Mouse (Mus musculus) activated CD4-positive, CD25-positive, alpha-beta regulatory T cell, adult 9 weeks (primary cell): ENCODE measurements around the gene Zfp420. TPM values are rescaled to one million over a fixed set of nuclear protein-coding genes. Genes with fewer than 3 reads are reported as not detected.

ENCODE experiments used
- polyA plus RNA-seq: library from polyadenylated mRNA; unstranded; fragments of 100-300 nt; shearing (Covaris generic); gene quantifications from one replicate; pipeline ENCODE4 v1.2.1, GENCODE M21; 2017

Zfp420 gene
- 13.5 TPM for polyA plus RNA-seq

DNA sequence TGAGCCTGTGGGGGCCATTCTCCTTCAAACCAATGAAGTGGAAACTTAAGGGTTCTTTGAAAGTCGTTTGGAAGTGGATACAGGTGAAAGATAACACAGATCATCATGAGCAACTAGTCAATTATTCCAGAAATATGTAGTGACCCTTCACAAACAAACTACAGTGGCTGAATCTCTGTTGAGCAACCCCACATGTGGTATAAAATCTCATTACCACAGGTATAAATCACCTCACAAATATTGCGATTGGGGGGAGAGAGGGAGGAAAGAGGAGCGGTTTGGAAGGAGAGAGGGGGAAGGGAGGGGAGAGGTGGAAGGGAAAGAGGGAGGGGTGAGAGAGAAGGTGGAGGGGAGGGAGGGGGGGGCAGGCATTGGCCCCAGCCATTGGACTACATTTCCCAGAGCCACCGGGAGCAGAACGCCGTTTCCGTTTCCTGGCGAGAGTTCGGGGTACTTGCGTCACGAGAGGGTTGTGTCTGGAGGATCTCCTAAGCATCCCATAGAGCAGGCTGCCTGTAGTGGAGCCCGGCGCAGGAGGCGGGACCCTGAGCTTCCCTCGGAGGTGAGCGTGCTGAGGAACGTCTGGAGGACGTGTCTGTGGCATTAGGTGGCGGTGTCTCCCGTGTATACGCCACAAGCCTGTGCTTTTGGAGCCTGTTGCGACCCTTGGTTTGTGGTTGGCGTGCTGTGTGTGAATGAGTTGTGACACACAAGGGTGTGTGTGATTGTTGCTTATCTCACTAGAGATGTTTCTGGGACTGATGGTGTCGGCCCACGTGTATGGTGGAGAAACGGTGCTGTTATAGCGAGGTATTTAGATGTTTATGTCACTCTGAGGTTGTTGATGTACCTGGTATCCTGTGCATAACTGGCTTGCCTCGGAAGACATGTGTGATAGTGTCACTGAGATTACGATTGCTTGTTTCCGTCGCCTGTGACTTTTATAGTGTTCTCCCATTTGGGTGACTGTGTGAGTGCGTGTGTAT lies at the start of gene Zfp420:
TSS of gene Zfp420 (plus strand) at position 448 of the 986 bp plus-strand sequence.

DNA sequence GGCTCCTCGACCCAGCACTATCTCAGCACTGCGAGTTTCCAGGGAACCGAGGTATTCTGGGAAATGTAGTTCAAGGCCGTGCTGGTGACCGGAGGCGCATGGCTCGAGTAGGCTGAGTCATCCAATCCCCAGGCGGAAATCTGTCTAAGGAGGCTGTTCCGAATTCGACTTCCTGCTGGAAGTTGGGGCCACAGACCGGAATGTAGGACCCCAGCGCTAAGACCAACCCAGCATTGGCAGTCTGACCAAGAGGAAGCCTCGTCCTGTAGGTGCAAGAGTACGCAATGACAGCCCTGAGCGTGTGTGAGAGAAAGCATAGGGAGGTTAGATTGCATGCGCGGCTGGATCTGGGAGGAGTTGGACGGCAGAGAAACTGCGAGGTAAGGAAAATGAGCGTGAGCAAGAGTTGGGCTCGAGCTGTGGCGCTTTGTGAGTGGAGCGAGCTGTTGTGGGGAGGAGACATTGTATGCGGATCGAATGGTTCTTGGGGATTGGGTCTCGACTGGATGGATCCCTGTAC lies 43.8 kb upstream of the Zfp420 start, which contains the start of gene Zfp790:
TSS of gene Zfp790 (plus strand) at position 205 of the 520 bp plus-strand sequence.

DNA sequence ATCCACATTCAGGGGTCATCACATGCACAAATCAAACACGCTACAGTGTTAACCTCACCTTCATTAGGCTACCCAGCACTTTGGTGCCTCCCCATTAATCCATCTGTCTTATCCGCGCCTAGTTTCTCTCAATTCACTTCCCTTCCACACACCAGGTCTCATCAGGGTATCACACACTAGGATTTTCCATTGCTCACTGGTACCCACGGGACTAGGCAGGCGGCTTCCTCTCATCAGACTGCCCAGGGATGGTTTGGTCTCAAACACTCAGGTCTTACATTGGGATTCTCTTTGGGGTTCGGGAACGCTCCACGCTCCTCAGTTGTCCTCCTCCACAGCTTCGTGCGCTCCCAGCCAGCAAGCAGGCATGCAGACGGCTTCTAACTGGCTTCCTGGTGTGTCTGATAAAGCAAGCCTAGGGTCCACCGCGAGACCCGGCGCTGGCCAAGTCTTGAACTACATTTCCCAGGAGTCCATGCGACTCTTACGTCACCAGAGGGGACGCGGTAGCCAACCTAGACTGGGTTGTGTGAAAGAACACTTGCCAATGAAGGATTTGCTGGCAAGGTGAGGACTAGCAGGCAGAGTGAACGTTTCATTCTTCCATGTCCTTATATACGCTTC lies 6.4 kb upstream of the Zfp420 start, which contains the start of gene Zfp940:
TSS of gene Zfp940 (minus strand) at position 451 of the 624 bp plus-strand sequence.

DNA sequence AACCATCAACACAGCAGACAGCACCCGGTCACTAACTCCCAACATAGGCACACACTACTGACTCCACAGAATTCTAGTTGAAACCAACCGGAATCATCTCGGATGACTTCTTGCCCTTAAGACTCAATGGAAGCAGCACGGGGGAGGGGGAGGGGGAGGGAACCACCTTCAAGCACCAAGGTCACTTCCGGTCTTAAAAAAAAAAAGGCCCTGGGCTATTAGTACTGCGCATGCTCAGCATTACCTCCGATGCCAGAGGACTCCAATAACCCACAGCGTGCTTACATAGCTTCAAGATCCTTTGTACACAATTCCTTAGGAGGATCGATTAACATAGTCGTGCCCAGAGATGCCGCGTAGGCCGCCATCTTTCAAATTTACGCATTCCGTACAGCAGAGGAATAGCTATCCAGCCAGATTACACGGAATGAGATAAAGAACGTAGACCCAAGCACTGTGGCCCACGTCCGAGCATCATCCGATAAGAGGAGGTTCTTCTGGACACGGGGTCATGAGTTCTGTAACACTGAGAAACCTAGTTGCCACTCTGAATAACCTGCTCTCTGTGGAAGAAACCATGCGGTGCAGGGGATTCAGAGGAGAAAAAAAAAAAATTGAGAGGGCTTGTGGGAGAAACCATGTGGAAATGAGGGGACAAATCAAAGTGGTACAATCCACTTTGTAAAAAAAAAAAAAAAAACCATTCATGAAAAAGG lies 46.3 kb downstream of the Zfp420 start, which contains the start of gene Zfp27:
TSS of gene Zfp27 (minus strand) at position 607 of the 716 bp plus-strand sequence.

DNA sequence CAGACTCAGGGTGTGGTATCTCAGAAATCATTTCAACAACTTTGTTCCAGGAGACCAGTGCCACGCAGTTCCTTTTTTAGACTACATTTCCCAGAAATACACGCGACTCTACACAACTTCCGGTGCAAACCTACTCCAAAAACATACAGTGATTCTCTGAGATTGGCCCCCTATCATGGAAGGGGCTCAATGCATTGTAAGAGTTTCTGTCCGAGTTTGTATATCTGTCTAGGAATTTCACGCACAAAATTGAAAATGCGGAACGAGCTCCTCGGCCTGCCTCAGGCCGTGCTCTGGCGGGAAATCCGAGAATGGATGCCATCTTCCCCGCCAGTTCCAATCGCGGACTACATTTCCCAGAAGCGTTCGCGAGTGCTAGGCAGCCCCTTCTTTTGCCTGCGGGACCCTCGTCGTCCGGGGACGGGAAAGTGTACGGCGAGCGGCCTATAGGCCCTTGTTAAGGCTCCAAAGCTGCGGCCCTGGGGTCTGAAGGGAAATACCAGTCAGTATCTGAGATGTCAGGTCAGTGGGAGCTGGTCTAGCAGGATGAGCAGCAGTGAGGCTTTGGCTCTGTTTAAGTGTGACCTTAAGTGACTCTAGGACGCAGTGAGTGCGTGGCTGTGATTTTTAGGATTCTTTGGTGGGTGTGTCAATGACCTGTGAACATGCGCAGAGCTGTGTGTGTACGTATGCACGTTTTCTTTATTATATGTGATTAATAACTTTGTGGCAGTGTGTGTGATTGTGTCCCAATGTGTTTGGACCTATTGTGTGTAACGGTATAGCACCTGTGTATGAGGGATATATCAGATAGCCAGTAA lies 48.6 kb downstream of the Zfp420 start, which contains the start of gene Zfp383:
TSS of gene Zfp383 (plus strand) at position 94 of the 821 bp plus-strand sequence.

Other genes with a start within 250 kb of the Zfp420 start
- gene Catsperg2, start 132.9 kb upstream of the Zfp420 start, polyA plus RNA-seq = not detected
- gene Zfp84, start 91.4 kb upstream of the Zfp420 start, polyA plus RNA-seq = 24.1 TPM
- 0.16 TPM for gene Zfp30, start 76.0 kb upstream of the Zfp420 start, polyA plus RNA-seq
- 25.7 TPM for gene Zfp790, start 43.9 kb upstream of the Zfp420 start, polyA plus RNA-seq
- 5.5 TPM for gene Zfp940, start 6.3 kb upstream of the Zfp420 start, polyA plus RNA-seq
- gene Zfp27, start 46.6 kb downstream of the Zfp420 start, polyA plus RNA-seq = 5.6 TPM
- 1.1 TPM for gene Zfp383, start 48.2 kb downstream of the Zfp420 start, polyA plus RNA-seq
- gene Zfp74, start 94.1 kb downstream of the Zfp420 start, polyA plus RNA-seq = 7.1 TPM
- gene Zfp568, start 124.0 kb downstream of the Zfp420 start, polyA plus RNA-seq = 5.6 TPM
- gene Zfp14, start 191.4 kb downstream of the Zfp420 start, polyA plus RNA-seq = 6.8 TPM
- 10.5 TPM for gene Zfp82, start 212.9 kb downstream of the Zfp420 start, polyA plus RNA-seq
- 3.0 TPM for gene Gm26920, start 230.4 kb downstream of the Zfp420 start, polyA plus RNA-seq
- gene Zfp566, start 230.5 kb downstream of the Zfp420 start, polyA plus RNA-seq = 9.6 TPM
- 106 TPM for gene Zfp260, start 234.8 kb downstream of the Zfp420 start, polyA plus RNA-seq